15 mouse cellular contexts compared by ENCODE assay signal in the genomic region with DNA sequence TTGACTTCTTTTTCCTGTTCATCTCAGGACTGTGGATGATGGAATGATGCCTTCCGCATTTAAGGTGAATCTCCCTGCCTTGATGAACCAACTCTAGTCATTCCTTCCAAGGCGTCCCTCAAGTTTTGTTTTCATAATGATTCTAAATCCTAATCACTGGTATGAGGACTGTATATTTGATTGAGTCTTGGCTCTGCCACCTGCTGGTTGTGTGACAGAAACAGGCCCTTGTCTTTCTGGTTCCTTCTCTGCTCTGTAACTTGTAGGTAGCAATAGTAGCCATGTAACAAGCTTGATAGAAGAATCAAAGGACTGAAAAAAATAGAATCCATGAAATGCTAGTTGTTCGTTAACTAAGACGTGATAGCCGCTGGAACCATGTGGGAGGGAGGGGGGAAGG.
DNase-seq lines count a peak whose midpoint lies in the region; ATAC-seq and TF ChIP-seq lines count a peak whose summit lies in the region.
"Had no signal": no experiment of that assay in that cellular context is flagged by ENCODE, and none has a peak within 500 bp of the region (broad histone marks: within the 10 kb centered on the region; RNA-seq: fewer than 3 reads in every experiment).

No protein-coding gene starts in this region.

- no peaks in the 10 kb centered on the region for H3K36me3 ChIP-seq in heart, postnatal 0 days (replicated peaks; ENCODE audit: control insufficient read depth, insufficient read depth, low read length)
- H3K36me3 ChIP-seq in liver, postnatal 0 days (replicated peaks; ENCODE audit: insufficient read depth, low read length), result no peaks in the 10 kb centered on the region
- H3K36me3 ChIP-seq in liver, embryonic 12.5 days, result no peaks in the 10 kb centered on the region
- H3K36me3 ChIP-seq in MEL (ENCODE audit: control insufficient read depth in 1 of 2, insufficient read depth in 2 of 2, low read length in 2 of 2), result no peaks in the 10 kb centered on the region; a peak in 1 of 4 replicates
- H3K36me3 ChIP-seq: heart, embryonic 10.5 days; intestine, embryonic 15.5 days had no signal

- H3K79me2 ChIP-seq in MEL (ENCODE audit: control insufficient read depth, insufficient read depth, low read length, poor library complexity), result no peaks in the 10 kb centered on the region

- TF ChIP-seq POLR2A in MEL (IDR thresholded peaks at IDR 0.05; ENCODE audit: control insufficient read depth in 1 of 2, insufficient read depth in 1 of 2, low read depth in 1 of 2, low read length in 2 of 2, poor library complexity in 1 of 2), result no peak

- H3K9me3 ChIP-seq in heart, postnatal 0 days (replicated peaks; ENCODE audit: control insufficient read depth, low read length), result no peaks in the 10 kb centered on the region
- H3K9me3 ChIP-seq in liver, postnatal 0 days (ENCODE audit: low read length), result no peaks in the 10 kb centered on the region
- no peaks in the 10 kb centered on the region for H3K9me3 ChIP-seq in liver, embryonic 12.5 days (replicated peaks)
- H3K9me3 ChIP-seq in MEL (replicated peaks; ENCODE audit: insufficient read depth, low read length), result no peaks in the 10 kb centered on the region
- H3K9me3 ChIP-seq: heart, embryonic 10.5 days; intestine, embryonic 15.5 days had no signal

- no peak for DNase-seq in heart, postnatal 0 days (ENCODE audit: low spot score)
- DNase-seq in heart, adult 11 months, result no peak
- DNase-seq in liver, postnatal 0 days, result no peak
- DNase-seq in 3T3-L1 (ENCODE audit: low read depth, low spot score) (peak; percentile 39), MEL (ENCODE audit: low read depth, low spot score) (no peak)
- DNase-seq in right cerebral cortex, postnatal 10 days (ENCODE audit: low spot score in 2 of 2), result no peak
- DNase-seq in urinary bladder, postnatal 36 days (ENCODE audit: low spot score in 2 of 2), result no peak
- DNase-seq: adrenal gland, adult 8-10 months; cerebellum, adult 9-11 months; right cerebral cortex, postnatal 4 days had no signal

- no peaks in the 10 kb centered on the region for H3K27me3 ChIP-seq in heart, postnatal 0 days (ENCODE audit: control insufficient read depth, insufficient read depth, low read length)
- H3K27me3 ChIP-seq in liver, postnatal 0 days (ENCODE audit: insufficient read depth, low read length), result no peaks in the 10 kb centered on the region
- H3K27me3 ChIP-seq in liver, embryonic 12.5 days (replicated peaks), result no peaks in the 10 kb centered on the region
- 0 out of 4 replicates have a peak, but pooled peaks cover 0 to 2% of the 10 kb centered on the region in 2 experiments for H3K27me3 ChIP-seq in MEL (ENCODE audit: control insufficient read depth in 1 of 2, insufficient read depth in 2 of 2, low read length in 2 of 2)
- H3K27me3 ChIP-seq: intestine, embryonic 15.5 days had no signal

- TF ChIP-seq EP300 in heart, postnatal 0 days (IDR thresholded peaks at IDR 0.05; ENCODE audit: low read depth), result no peak
- no peak for TF ChIP-seq EP300 in liver, postnatal 0 days (IDR thresholded peaks at IDR 0.05; ENCODE audit: low read depth)
- no peak for TF ChIP-seq EP300 in MEL (IDR thresholded peaks at IDR 0.05; ENCODE audit: low read depth in 1 of 2, low read length in 2 of 2)

- 64% methylated on average over 5 of the region's 5 CpGs for WGBS in heart, postnatal 0 days
- 65% methylated on average over 5 of the region's 5 CpGs for WGBS in liver, postnatal 0 days (ENCODE audit: insufficient replicate concordance)
- 60% methylated on average over 5 of the region's 5 CpGs for WGBS in liver, embryonic 12.5 days (ENCODE audit: insufficient replicate concordance)

- H3K9ac ChIP-seq in heart, postnatal 0 days (replicated peaks; ENCODE audit: low read depth, low read length), result no peak overlapping the region
- H3K9ac ChIP-seq in liver, postnatal 0 days (replicated peaks), result no peak overlapping the region
- no peak overlapping the region for H3K9ac ChIP-seq in liver, embryonic 12.5 days
- H3K9ac ChIP-seq in MEL (ENCODE audit: control insufficient read depth, low read depth, low read length, poor library complexity, severe bottlenecking), result no peak overlapping the region
- H3K9ac ChIP-seq: intestine, embryonic 15.5 days had no signal

- H3K4me1 ChIP-seq in heart, postnatal 0 days (ENCODE audit: control insufficient read depth, insufficient read depth), result no peaks in the 10 kb centered on the region
- no peaks in the 10 kb centered on the region for H3K4me1 ChIP-seq in liver, postnatal 0 days (ENCODE audit: insufficient read depth)
- no peaks in the 10 kb centered on the region for H3K4me1 ChIP-seq in liver, embryonic 12.5 days
- no peaks in the 10 kb centered on the region for H3K4me1 ChIP-seq in MEL (ENCODE audit: control insufficient read depth in 1 of 2, insufficient read depth in 2 of 2, low read length in 2 of 2)
- H3K4me1 ChIP-seq: heart, embryonic 10.5 days; intestine, embryonic 15.5 days had no signal

- no peak; the same call in 1 of the 2 replicates for TF ChIP-seq RAD21 in MEL (IDR thresholded peaks at IDR 0.05; ENCODE audit: low read depth, low read length)

- TF ChIP-seq CTCF in heart, postnatal 0 days (IDR thresholded peaks at IDR 0.05; ENCODE audit: low read depth), result peak; percentile 40
- peak; percentile 29 for TF ChIP-seq CTCF in liver, postnatal 0 days (IDR thresholded peaks at IDR 0.05; ENCODE audit: low read depth)
- peak in 1 of 3 experiments; percentile 24; a peak in 2 of 6 replicates for TF ChIP-seq CTCF in MEL (IDR thresholded peaks at IDR 0.05 in 2 of 3, conservative IDR thresholded peaks at IDR 0.05 in 1 of 3; ENCODE audit: control insufficient read depth in 1 of 3, insufficient read depth in 1 of 3, low read depth in 2 of 3, low read length in 3 of 3, poor library complexity in 1 of 3, severe bottlenecking in 1 of 3)

- H3K4me2 ChIP-seq in heart, postnatal 0 days (ENCODE audit: low read depth, low read length), result no peak overlapping the region
- no peak overlapping the region for H3K4me2 ChIP-seq in liver, postnatal 0 days (ENCODE audit: low read depth, low read length)
- H3K4me2 ChIP-seq in liver, embryonic 12.5 days, result no peak overlapping the region
- H3K4me2 ChIP-seq: intestine, embryonic 15.5 days; liver, embryonic 11.5 days had no signal

- ATAC-seq in heart, postnatal 0 days (ENCODE audit: insufficient read depth, low read depth), result no peak
- no peak for ATAC-seq in liver, postnatal 0 days
- ATAC-seq in liver, embryonic 12.5 days, result no peak
- ATAC-seq: intestine, embryonic 15.5 days had no signal

- no peak overlapping the region for H3K4me3 ChIP-seq in heart, postnatal 0 days (ENCODE audit: low read depth, low read length)
- no peak overlapping the region for H3K4me3 ChIP-seq in liver, postnatal 0 days (ENCODE audit: low read depth, low read length)
- H3K4me3 ChIP-seq in liver, embryonic 12.5 days, result no peak overlapping the region
- H3K4me3 ChIP-seq in MEL (ENCODE audit: control insufficient read depth in 1 of 2, insufficient read depth in 1 of 2, low read depth in 2 of 2, low read length in 2 of 2), result no peak overlapping the region
- H3K4me3 ChIP-seq: heart, embryonic 10.5 days; intestine, embryonic 15.5 days; myocyte had no signal

- H3K27ac ChIP-seq in heart, postnatal 0 days (ENCODE audit: low read depth), result no peak overlapping the region
- no peak overlapping the region for H3K27ac ChIP-seq in liver, postnatal 0 days (ENCODE audit: low read depth)
- H3K27ac ChIP-seq in liver, embryonic 12.5 days, result no peak overlapping the region
- no peak overlapping the region for H3K27ac ChIP-seq in MEL (ENCODE audit: control insufficient read depth, low read depth, low read length)
- H3K27ac ChIP-seq: heart, embryonic 10.5 days; intestine, embryonic 15.5 days had no signal

TF ChIP-seq in MEL, 35 proteins besides CTCF, POLR2A, EP300 and RAD21:
- no peak for TF ChIP-seq ETS1 (IDR thresholded peaks at IDR 0.05; ENCODE audit: low read depth, low read length)
- peak; percentile 20; the same call in 1 of the 2 replicates for TF ChIP-seq SMC3 (IDR thresholded peaks at IDR 0.05; ENCODE audit: low read depth, low read length)
- TF ChIP-seq JUND (IDR thresholded peaks at IDR 0.05; ENCODE audit: low read depth, low read length), result no peak
- no peak for TF ChIP-seq MEF2A (IDR thresholded peaks at IDR 0.05; ENCODE audit: extremely low read depth, insufficient replicate concordance, low read depth, low read length, poor library complexity, severe bottlenecking)
- TF ChIP-seq BHLHE40 (IDR thresholded peaks at IDR 0.05; ENCODE audit: borderline replicate concordance, low read depth, low read length), result no peak
